Mouse (Mus musculus) heart, adult 8-10 months (tissue): ENCODE measurements at regions not wholly inside any gene's neighbourhood (a gene's known extent, or its start where the extent isn't known, plus 50 kb on each side); places are given as distances from the start of the nearest gene placed in this dataset.

Source experiments
- DNase-seq: peaks from one replicate; pipeline ENCODE4 v3.0.0; 2022; ENCODE audit warnings: low spot score

- DNase-seq, result no peak
Observed at GRCm38 (mm10) chr2:133362693-133363443, 189.1 kb upstream of the Bmp2 start.

- no peak for DNase-seq
Observed at GRCm38 (mm10) chr2:133371490-133372215, 180.3 kb upstream of the Bmp2 start.

DNA sequence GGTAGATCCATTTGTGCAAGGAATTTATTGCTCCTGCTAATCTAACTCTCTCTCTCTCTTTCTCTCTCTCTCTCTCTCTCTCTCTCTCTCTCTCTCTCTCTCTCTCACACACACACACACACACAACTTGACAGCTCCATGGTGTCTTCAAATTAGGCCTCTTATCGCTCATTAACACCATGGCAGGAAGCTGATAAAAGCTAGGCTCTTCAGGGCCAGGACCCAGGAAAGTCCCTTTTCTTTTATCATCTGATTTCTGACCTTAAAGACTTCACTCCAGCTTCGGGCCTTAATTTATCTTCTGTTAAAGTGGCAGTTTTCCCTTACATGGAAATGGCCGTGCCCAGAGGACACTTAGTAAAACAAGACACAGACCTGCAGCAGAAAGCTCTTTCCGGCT is 178.4 kb upstream of the Bmp2 start:
- DNase-seq, result no peak

DNA sequence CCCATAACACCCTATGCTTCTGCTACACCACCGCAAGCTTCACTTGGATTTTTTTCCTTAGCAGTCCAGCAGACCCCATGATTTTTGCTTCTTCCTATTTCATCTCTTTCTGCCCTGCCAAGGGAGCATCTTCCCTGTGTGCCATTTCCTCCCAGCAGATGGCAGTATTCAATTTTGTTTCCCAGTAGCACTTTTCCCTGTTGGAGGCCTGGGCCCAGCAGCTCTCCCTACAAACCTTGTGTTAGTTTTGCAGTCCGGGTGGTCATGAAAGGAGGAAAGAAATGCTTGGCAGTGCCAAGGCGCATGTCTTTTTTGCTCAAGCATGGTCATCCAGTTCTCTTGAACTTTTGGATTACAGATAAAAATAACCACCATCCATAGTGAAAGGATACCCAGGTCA is 170.9 kb upstream of the Bmp2 start:
- DNase-seq, result peak; percentile 21

DNA sequence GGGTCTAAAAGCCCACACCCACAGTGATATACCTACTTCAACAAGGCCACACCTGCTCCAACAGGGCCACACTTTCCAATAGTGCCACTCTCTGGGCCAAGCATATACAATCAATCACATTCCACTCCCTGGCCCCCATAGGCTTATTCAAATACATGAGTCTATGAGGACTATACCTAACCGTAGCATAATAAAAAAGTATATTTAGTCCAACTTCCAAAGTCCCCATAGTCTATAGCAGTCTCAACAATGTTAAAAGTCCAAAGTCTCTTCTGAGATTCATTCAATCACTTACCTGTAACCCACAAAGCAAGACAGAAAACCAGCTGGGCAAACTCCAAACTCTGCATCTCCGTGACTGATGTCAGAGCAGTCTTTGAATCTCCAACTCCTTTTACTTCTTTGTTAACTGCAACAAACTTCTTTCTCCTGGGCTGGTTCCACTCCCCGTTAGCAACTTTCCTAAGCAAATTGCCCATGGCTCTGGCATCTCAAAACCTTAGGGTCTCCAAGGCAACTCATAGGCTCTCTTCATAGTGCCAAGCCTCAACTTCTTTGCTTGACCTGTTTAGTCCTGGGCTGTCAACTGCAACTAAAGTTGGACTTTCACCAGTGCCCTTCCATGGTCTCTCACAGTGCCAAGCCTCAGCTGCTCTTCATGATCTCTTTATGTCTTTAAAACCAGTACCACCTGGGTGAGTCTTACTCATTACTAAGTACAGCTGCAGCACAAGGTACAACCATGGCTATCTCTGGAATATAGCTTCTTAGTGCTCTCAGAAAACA is 168.6 kb upstream of the Bmp2 start:
- no peak for DNase-seq

GRCm38 (mm10) chr2:133385297-133385696 is 166.7 kb upstream of the Bmp2 start:
- DNase-seq, result no peak

GRCm38 (mm10) chr2:133387349-133387748 is 164.6 kb upstream of the Bmp2 start:
- no peak for DNase-seq

DNA sequence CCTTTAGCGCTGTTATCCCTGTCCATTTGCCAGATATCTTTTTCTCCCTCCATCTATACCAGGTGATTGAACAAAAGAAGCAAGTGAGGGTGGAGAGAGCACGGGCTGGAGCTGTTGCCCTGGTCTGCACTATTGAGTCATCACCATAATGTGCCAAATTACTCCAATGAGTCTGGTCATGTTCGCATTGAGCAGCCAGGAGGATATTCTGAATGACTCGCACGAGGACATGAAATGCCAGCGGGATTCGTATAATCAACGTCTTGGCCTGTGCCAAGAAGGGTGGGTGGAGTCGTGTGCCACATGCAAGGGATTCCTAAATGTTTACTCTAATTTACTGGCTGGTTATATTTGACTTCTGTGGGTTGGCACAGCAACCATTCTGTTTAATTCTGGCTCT is 159.7 kb upstream of the Bmp2 start:
- DNase-seq, result no peak

DNA sequence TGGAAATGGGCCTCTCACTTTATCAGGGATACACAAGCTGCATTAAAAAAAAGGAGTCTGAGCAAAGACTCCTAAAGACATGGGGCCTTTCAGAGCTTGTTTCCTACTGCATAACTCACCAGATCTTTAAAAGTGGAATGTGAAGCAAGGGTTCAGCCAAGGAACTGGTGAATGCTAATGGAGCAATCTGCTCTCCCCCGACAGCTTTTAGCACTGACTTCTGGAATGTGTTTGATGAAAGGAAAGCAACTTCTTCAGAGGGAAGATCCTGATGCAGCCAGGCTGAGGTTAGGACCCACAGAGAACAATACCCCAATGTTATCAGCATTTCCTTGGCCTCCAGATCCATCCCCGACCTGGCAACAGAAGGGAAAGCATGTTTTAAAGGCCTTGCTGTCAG is 154.4 kb upstream of the Bmp2 start:
- DNase-seq, result no peak

- no peak for DNase-seq
Observed at GRCm38 (mm10) chr2:133399059-133399690, 152.8 kb upstream of the Bmp2 start.

- no peak for DNase-seq
Observed at GRCm38 (mm10) chr2:133400963-133401362, 151.0 kb upstream of the Bmp2 start.

DNA sequence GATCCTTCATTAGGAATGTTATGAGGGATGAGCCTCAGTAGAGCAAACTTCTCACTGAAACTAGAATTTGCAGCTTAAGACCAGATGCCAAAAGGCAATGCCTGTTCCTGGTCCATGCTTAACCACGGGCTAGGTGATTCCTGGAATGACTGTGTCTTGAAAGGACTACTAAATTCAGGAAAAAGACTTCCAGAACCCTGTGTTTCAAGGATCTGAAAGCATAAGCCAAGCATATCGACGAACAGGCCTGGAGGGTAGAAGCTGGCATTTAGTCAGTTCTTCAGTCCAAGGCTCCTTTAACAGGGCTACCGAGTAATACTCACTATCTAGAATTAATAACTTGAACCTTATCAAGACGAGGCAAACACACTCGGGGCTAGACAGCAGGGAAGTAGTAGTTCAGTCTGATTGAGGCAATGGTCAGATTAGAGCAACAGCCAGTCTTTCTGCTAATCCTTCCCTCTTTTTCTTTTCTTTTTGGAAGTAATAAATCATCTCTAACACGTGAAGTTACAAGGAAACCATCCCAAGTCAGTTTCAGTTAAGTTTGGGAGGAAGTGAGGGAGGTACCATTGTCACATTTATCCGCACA is 134.9 kb upstream of the Bmp2 start:
- DNase-seq, result no peak

- no peak for DNase-seq
Observed at GRCm38 (mm10) chr2:133419686-133420303, 132.2 kb upstream of the Bmp2 start.

GRCm38 (mm10) chr2:133425538-133425937 is 126.4 kb upstream of the Bmp2 start:
- no peak for DNase-seq

GRCm38 (mm10) chr2:133427039-133427438 is 124.9 kb upstream of the Bmp2 start:
- peak; percentile 20 for DNase-seq

GRCm38 (mm10) chr2:133429369-133430062 is 122.4 kb upstream of the Bmp2 start:
- DNase-seq, result no peak

DNA sequence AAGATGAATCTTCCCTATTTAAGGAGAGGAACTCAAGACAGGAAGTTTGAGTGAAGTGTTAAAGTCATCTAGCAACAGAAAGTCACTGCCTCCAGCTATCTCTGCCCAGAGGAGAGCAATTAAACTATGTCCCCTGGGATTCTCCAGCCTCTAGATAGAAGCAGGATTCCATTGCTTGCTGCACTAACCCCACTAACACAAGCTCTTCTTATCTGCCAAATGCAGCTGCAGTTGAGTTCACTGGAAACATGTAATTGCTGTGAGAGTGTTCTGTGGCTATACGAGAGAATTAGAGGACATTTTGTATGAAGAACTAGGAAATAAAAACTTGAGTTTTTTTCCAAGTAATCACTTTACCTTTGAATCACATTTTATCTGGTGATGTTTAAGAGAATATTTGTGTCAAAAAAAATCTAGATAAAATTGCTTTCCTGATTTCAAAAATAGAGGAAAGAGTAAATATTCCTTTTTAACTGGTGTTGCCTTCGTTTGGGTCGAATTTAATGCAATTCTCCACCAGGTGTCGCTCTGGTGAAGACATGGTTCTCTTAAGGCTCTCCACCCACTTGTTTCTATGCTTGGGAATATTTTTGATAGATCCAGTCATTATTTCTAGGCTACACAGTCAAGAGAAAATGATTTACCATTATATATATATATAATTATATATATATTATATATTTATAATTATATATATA is 121.1 kb upstream of the Bmp2 start:
- peak; percentile 29 for DNase-seq

DNA sequence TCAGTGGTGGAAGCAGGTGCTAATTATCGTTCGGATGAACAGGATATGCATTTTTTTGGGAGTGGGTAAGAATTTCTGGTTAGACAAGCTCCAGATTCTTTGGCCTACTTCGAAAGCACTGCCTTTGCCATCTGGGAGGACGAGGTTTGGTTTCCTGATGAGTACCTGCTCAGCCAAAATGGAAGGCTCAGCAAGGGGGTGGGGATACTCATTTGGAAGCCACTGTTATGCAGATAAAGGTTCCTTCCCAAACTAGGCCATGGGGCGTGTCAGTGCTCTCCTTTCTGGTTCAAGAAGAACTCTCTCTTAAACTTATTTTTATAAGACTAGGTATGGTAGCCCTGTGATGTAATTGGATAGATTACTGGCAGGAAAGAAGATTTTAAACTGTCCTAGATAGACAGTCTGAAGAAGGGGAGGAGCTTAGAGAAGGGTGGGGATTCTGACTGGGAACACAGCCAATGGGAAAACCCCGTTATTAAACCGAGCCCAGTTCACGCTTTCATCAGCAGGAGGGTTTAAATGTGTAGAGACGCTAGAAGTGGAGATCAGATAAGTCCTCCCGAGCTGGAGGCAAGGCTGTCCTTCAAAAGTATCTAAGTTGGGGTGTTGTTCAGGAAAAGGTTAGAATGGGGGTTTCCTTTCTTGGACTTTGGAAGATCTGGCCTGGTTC is 119.7 kb upstream of the Bmp2 start:
- DNase-seq, result no peak
